Mouse (Mus musculus): Measurements from ENCODE around the gene Rtn2. TPM values are rescaled to one million over a fixed set of nuclear protein-coding genes. Genes with fewer than 3 reads are reported as not detected.

Gene Rtn2
- polyA plus RNA-seq, 1 experiment from 2014 or later = 26.1 TPM

DNA sequence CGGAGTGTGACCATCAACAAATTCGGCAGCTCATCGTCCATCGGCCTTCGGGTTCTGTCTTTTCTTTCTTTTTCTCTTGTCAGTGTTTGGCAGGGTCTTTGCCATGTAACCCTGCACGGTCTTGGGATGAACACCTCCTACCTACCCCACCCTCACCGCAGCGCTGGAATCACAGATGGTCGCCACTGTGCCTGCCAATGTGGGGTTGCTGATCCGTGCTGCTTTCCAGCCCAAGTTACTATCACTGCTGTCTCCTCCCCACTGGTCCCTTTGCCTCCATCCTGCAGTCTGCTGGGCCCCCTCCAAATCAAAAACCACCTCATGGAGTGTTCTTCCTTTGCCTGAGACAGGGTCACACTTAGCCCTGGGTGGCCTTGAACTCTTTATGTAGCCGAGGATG, 41.8 kb downstream of the Rtn2 start:
- no peaks in the 10 kb centered on the region for H3K36me3 ChIP-seq
- H3K9ac ChIP-seq = no peak overlapping the region
- H3K4me1 ChIP-seq = peaks cover 44% of the 10 kb centered on the region
- 83% methylated on average over 11 of the region's 11 CpGs for WGBS
- H3K4me2 ChIP-seq = no peak overlapping the region
- no peak for ATAC-seq (ENCODE audit: extremely low read depth, insufficient number of reproducible peaks, low FRiP score, low TSS enrichment)
- H3K4me3 ChIP-seq = no peak overlapping the region
- no peaks in the 10 kb centered on the region for H3K9me3 ChIP-seq
- H3K27me3 ChIP-seq (replicated peaks) = peaks cover 7% of the 10 kb centered on the region; the same call in 1 of the 2 replicates
- no peak overlapping the region for H3K27ac ChIP-seq (replicated peaks)

GRCm38 (mm10) chr7:19325262-19326199, 43.1 kb downstream of the Rtn2 start:
- peak overlapping the region; percentile 73 for H3K4me2 ChIP-seq
- H3K36me3 ChIP-seq = no peaks in the 10 kb centered on the region
- H3K27me3 ChIP-seq (replicated peaks) = peaks cover 7% of the 10 kb centered on the region; the same call in 1 of the 2 replicates
- peak overlapping the region; percentile 90; the same call in 1 of the 2 replicates for H3K27ac ChIP-seq (replicated peaks)
- peak overlapping the region; percentile 65 for H3K9ac ChIP-seq
- peak overlapping the region; percentile 44 for H3K4me3 ChIP-seq
- ATAC-seq (ENCODE audit: extremely low read depth, insufficient number of reproducible peaks, low FRiP score, low TSS enrichment) = no peak
- H3K9me3 ChIP-seq = no peaks in the 10 kb centered on the region
- peaks cover 44% of the 10 kb centered on the region for H3K4me1 ChIP-seq
- 62% methylated on average over 21 of the region's 21 CpGs for WGBS

DNA sequence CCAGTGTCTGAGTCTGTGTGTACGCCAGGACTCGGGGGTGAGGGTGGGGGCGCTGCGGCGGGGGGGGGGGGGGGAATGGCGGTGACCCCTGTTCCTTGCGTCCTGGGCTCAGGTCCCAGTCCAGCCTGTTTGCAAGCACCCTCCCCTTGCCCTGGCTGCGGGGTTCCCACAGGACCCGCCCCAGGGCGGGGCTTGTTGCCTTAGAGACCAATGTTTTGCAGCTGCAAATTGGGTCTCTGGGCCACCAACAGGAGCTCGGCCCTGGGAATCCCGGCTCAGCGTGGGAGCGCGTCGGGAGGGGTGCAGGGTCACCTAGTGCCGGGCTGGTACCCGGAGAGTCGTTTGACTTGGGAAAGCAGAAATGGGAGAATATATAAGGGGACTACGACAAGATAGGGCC, 43.9 kb downstream of the Rtn2 start:
- 0 out of 2 replicates have a peak, but pooled peaks have one; percentile 53 for ATAC-seq (ENCODE audit: extremely low read depth, insufficient number of reproducible peaks, low FRiP score, low TSS enrichment)
- 2% methylated on average over 20 of the region's 20 CpGs for WGBS
- Histone ChIP-seq H3K4me3 (peak overlapping the region; percentile 44), H3K9ac (peak overlapping the region; percentile 65), H3K36me3 (no peaks in the 10 kb centered on the region), H3K4me1 (peaks cover 43% of the 10 kb centered on the region), H3K27me3 (replicated peaks) (peaks cover 7% of the 10 kb centered on the region; the same call in 1 of the 2 replicates), H3K9me3 (no peaks in the 10 kb centered on the region), H3K4me2 (peak overlapping the region; percentile 73), H3K27ac (replicated peaks) (peak overlapping the region; percentile 90)

GRCm38 (mm10) chr7:19327128-19327527, 44.7 kb downstream of the Rtn2 start:
- ATAC-seq (ENCODE audit: extremely low read depth, insufficient number of reproducible peaks, low FRiP score, low TSS enrichment) = peak; percentile 71
- Histone ChIP-seq H3K9ac (peak overlapping the region; percentile 65), H3K9me3 (no peaks in the 10 kb centered on the region), H3K4me2 (peak overlapping the region; percentile 73), H3K36me3 (no peaks in the 10 kb centered on the region), H3K4me1 (peaks cover 45% of the 10 kb centered on the region), H3K27me3 (replicated peaks) (peaks cover 7% of the 10 kb centered on the region; the same call in 1 of the 2 replicates), H3K4me3 (peak overlapping the region; percentile 44), H3K27ac (replicated peaks) (peak overlapping the region; percentile 90)
- WGBS = under 1% methylated on average over 22 of the region's 22 CpGs

DNA sequence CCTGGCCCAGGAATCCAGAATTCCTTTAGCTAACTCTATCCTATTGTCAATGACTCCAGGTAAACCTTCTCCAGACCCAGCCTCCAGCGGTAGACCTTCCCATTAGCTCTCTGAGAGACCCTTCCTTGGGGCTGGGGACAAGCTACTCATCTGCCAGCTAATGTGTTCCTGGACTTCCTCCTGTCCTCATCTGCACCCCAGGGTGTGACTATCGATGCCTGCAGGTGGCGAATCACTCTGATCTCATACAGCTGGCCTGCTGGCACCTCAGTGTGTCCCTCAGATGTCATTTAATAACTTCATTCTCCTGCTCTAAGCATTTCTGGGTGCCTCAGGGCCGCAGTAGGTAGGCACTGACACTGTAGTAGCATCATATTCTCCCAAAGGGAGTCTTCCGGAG, 45.4 kb downstream of the Rtn2 start:
- ATAC-seq (ENCODE audit: extremely low read depth, insufficient number of reproducible peaks, low FRiP score, low TSS enrichment) = no peak
- Histone ChIP-seq H3K36me3 (no peaks in the 10 kb centered on the region), H3K9ac (peak overlapping the region; percentile 65), H3K4me2 (peak overlapping the region; percentile 73), H3K27me3 (replicated peaks) (peaks cover 6% of the 10 kb centered on the region; the same call in 1 of the 2 replicates), H3K27ac (replicated peaks) (peak overlapping the region; percentile 90), H3K9me3 (no peaks in the 10 kb centered on the region), H3K4me1 (peaks cover 50% of the 10 kb centered on the region), H3K4me3 (no peak overlapping the region)
- 77% methylated on average over 5 of the region's 5 CpGs for WGBS

DNA sequence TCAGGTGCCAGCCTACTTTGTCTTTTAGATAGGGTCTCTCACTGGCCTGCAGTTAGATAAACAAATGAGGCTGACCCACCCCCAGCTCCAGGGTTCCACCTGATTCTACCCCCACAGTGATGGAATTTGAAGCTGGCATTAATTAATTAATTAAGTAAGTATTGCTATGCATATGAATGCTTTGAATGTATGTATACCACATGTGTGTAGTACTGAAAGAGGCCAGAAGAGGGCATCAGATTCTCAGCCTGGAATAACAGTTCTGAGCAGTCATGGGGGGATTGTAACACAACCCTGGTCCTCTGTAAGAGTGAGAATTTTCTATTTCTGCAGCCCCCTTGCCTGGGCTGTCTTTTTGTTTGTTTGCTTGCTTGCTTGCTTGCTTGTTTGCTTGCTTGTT, 46.0 kb downstream of the Rtn2 start:
- ATAC-seq (ENCODE audit: extremely low read depth, insufficient number of reproducible peaks, low FRiP score, low TSS enrichment) = no peak
- Histone ChIP-seq H3K4me1 (peaks cover 50% of the 10 kb centered on the region), H3K4me2 (no peak overlapping the region), H3K9me3 (no peaks in the 10 kb centered on the region), H3K4me3 (no peak overlapping the region), H3K27ac (replicated peaks) (no peak overlapping the region), H3K27me3 (replicated peaks) (no peaks in the 10 kb centered on the region), H3K36me3 (no peaks in the 10 kb centered on the region), H3K9ac (no peak overlapping the region)

DNA sequence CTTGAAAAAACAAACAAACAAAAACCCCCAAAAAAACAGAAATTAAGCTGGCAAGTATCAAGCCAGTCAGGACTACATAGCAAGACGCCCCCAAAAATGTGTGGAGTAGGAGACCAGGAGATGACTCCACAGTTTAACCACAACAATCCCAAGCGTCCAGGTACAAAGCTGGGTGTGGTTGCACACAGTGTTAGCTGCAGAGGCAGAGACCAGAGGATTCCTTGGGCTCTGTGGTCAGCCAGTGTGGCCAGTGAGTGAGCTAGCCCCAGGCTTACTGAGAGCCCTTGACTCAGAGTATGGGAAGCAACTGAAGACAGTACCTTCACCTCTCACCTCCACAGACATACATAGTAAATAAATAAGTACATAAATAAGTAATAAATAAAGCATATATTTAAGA, 49.5 kb downstream of the Rtn2 start:
- Histone ChIP-seq H3K4me1 (peaks cover 60% of the 10 kb centered on the region), H3K36me3 (no peaks in the 10 kb centered on the region), H3K27me3 (replicated peaks) (no peaks in the 10 kb centered on the region), H3K9me3 (no peaks in the 10 kb centered on the region), H3K4me3 (peak overlapping the region; percentile 69; the same call in 1 of the 2 replicates), H3K4me2 (peak overlapping the region; percentile 77), H3K9ac (0 out of 2 replicates have a peak overlapping the region, but pooled peaks have one; percentile 38), H3K27ac (replicated peaks) (peak overlapping the region; percentile 26; the same call in 1 of the 2 replicates)
- WGBS = 67% methylated on average over 2 of the region's 2 CpGs
- ATAC-seq (ENCODE audit: extremely low read depth, insufficient number of reproducible peaks, low FRiP score, low TSS enrichment) = no peak

DNA sequence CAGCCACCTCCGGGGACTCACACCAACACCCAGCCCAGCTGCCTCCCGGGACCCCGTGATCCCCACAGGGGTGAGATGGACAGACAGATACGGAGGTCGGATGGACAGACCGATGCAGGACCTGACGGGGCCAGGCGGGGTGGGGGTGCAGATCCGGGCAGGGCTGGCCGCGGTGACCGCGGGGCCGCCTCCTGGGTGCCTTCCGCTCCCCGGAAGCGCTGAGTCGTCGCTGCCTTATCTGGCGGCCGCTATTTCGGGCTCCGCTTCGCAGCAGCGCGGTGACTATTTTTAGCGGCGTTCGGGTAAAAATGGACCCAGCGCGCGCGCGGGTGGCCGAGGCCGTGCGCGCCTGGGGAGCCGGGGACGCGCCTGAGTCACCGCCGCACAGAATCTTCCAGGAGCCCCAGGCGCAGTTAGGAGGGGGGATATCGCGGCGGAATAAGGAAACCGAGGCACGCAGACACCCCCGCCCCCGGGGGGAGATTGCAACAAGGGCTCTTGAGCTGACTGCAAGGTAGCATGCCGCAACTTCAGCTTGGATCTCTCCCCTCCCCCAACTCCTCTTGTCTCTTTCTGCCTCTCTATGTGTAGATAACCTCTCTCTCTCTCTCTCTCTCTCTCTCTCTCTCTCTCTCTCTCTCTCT, 50.4 kb downstream of the Rtn2 start:
- Histone ChIP-seq H3K27ac (replicated peaks) (peak overlapping the region; percentile 85), H3K27me3 (replicated peaks) (no peaks in the 10 kb centered on the region), H3K4me1 (peaks cover 61% of the 10 kb centered on the region), H3K4me3 (peak overlapping the region; percentile 69), H3K9ac (peak overlapping the region; percentile 91), H3K9me3 (no peaks in the 10 kb centered on the region), H3K4me2 (peak overlapping the region; percentile 77), H3K36me3 (no peaks in the 10 kb centered on the region)
- WGBS = under 1% methylated on average over 51 of the region's 52 CpGs
- peak; percentile 69 for ATAC-seq (ENCODE audit: extremely low read depth, insufficient number of reproducible peaks, low FRiP score, low TSS enrichment)

- H3K36me3 ChIP-seq = no peaks in the 10 kb centered on the region
- peak overlapping the region; percentile 20; the same call in 1 of the 2 replicates for H3K27ac ChIP-seq (replicated peaks)
- WGBS = 49% methylated on average over 3 of the region's 3 CpGs
- no peaks in the 10 kb centered on the region for H3K27me3 ChIP-seq (replicated peaks)
- no peaks in the 10 kb centered on the region for H3K9me3 ChIP-seq
- H3K4me3 ChIP-seq = no peak overlapping the region
- 0 out of 2 replicates have a peak overlapping the region, but pooled peaks have one; percentile 5 for H3K9ac ChIP-seq
- ATAC-seq (ENCODE audit: extremely low read depth, insufficient number of reproducible peaks, low FRiP score, low TSS enrichment) = no peak
- H3K4me1 ChIP-seq = peaks cover 62% of the 10 kb centered on the region
- no peak overlapping the region; the same call in 1 of the 2 replicates for H3K4me2 ChIP-seq
Measured at GRCm38 (mm10) chr7:19335583-19335982, 53.2 kb downstream of the Rtn2 start.

- H3K27ac ChIP-seq (replicated peaks) = peak overlapping the region; percentile 10; the same call in 1 of the 2 replicates
Measured at GRCm38 (mm10) chr7:19337122-19337521, 54.7 kb downstream of the Rtn2 start.

GRCm38 (mm10) chr7:19338060-19338459, 55.6 kb downstream of the Rtn2 start:
- H3K27ac ChIP-seq (replicated peaks) = peak overlapping the region; percentile 40
- no peak overlapping the region for H3K4me3 ChIP-seq
- H3K4me2 ChIP-seq = no peak overlapping the region
- H3K9me3 ChIP-seq = no peaks in the 10 kb centered on the region
- no peak overlapping the region for H3K9ac ChIP-seq
- peaks cover 72% of the 10 kb centered on the region for H3K4me1 ChIP-seq
- H3K36me3 ChIP-seq = no peaks in the 10 kb centered on the region
- ATAC-seq (ENCODE audit: extremely low read depth, insufficient number of reproducible peaks, low FRiP score, low TSS enrichment) = no peak
- H3K27me3 ChIP-seq (replicated peaks) = peaks cover 5% of the 10 kb centered on the region; the same call in 1 of the 2 replicates
- 44% methylated on average over 2 of the region's 2 CpGs for WGBS

More at GRCm38 (mm10) chr7:19337122-19337521, 54.7 kb downstream of the Rtn2 start:
- Histone ChIP-seq H3K4me1 (peaks cover 68% of the 10 kb centered on the region), H3K27me3 (replicated peaks) (peaks cover 5% of the 10 kb centered on the region; the same call in 1 of the 2 replicates), H3K4me2 (no peak overlapping the region), H3K36me3 (no peaks in the 10 kb centered on the region), H3K4me3 (no peak overlapping the region), H3K9me3 (no peaks in the 10 kb centered on the region), H3K9ac (peak overlapping the region; percentile 5)
- WGBS = 53% methylated on average over 10 of the region's 10 CpGs
- ATAC-seq (ENCODE audit: extremely low read depth, insufficient number of reproducible peaks, low FRiP score, low TSS enrichment) = no peak

All from heart, embryonic 13.5 days (tissue).